Mouse (Mus musculus) lung, embryonic 15.5 days (tissue): ENCODE measurements around the gene Itgb8. TPM values are rescaled to one million over a fixed set of nuclear protein-coding genes. Genes with fewer than 3 reads are reported as not detected.

ENCODE experiments used
- ATAC-seq: fragments of 200-750 bp; cut with Nextera tagmentation; 2 replicates; pipeline ENCODE4 v1.8.0; 2017; ENCODE audit warnings: moderate number of reproducible peaks, borderline replicate concordance; ENCODE audit not compliant: low FRiP score, low TSS enrichment; ENCODE audit errors: extremely low read depth
- H3K27ac ChIP-seq: fragments of 300-500 bp; sonication (generic); 2 replicates; pipeline ENCODE4 v1.5.1; 2015; ENCODE audit warnings: moderate library complexity, mild to moderate bottlenecking, inconsistent platforms
- H3K27me3 ChIP-seq: fragments of 300-500 bp; sonication (generic); 2 replicates; pipeline ENCODE4 v1.6.1; 2015; ENCODE audit warnings: inconsistent platforms
- H3K36me3 ChIP-seq: fragments of 300-500 bp; sonication (generic); 2 replicates; pipeline ENCODE4 v1.6.1; 2015; ENCODE audit warnings: inconsistent platforms
- H3K4me1 ChIP-seq: fragments of 300-500 bp; sonication (generic); 2 replicates; pipeline ENCODE4 v1.6.1; 2015; ENCODE audit warnings: inconsistent platforms
- H3K4me2 ChIP-seq: fragments of 300-500 bp; sonication (generic); 2 replicates; pipeline ENCODE4 v1.6.1; 2015; ENCODE audit warnings: inconsistent platforms, mild to moderate bottlenecking, moderate library complexity
- H3K4me3 ChIP-seq: fragments of 300-500 bp; sonication (generic); 2 replicates; pipeline ENCODE4 v1.5.1; 2015; ENCODE audit warnings: mild to moderate bottlenecking, inconsistent platforms
- H3K9ac ChIP-seq: fragments of 300-500 bp; sonication (generic); 2 replicates; pipeline ENCODE4 v1.6.1; 2015; ENCODE audit warnings: inconsistent platforms
- H3K9me3 ChIP-seq: fragments of 300-500 bp; sonication (generic); 2 replicates; pipeline ENCODE4 v1.6.1; 2016; ENCODE audit warnings: inconsistent platforms
- WGBS: fragments of 180-500 bp; shearing (Covaris S2); methylation state at CpG from one replicate; pipeline ENCODE4 v1.1.7; 2015; 5-methylcytosine and 5-hydroxymethylcytosine counted together
- polyA plus RNA-seq: library from polyadenylated mRNA; unstranded; fragments of >200 nt; fragmentation: Nextera tagmentation; extraction: Ambion mirVana; gene quantifications from 2 replicates; pipeline ENCODE4 v1.2.1, GENCODE M21; 2015

Itgb8 gene
- polyA plus RNA-seq, 1 experiment from 2014 or later = 3.6 TPM

DNA sequence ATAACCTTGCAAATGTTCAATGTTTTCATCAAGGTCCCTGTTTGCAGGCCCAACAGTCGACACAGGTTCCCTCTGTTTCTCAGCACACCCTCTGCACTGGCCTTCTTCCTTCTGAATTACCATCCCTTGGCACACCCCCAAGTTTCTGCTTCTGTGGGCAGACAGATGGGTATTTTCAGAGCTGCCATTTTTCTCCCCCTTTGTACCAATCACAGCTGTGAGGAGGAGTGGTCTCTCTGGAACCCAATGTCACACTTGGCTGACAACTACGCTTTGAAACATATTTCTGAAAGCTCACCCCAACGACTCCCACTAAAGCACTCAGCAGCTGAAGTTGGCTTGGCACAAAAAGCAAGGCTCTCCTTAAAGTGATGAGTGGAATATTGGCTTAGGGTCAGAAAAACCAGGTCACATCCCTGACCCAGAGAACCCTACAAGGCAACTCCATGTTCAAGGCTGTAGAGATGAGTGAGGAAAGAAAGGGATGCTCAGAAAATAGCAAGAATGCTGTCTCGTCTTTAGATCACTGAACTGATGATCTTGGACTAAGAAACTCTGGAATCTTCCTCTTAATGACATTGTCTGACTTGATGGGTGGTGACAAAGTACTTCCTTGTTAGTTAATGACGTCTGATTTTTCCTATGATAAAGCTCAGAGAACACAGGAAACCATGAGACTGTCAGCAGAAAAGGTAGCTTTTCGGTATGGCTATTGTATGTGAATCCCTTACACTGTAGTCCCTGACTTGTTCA, 31.7 kb downstream of the Itgb8 start:
- Histone ChIP-seq H3K4me2 (no peak overlapping the region), H3K4me3 (no peak overlapping the region), H3K27me3 (no peaks in the 10 kb centered on the region), H3K9me3 (no peaks in the 10 kb centered on the region), H3K36me3 (no peaks in the 10 kb centered on the region), H3K4me1 (peaks cover 9% of the 10 kb centered on the region), H3K27ac (no peak overlapping the region), H3K9ac (no peak overlapping the region)
- 62% methylated on average over 6 of the region's 6 CpGs for WGBS
- peak; percentile 39; the same call in 1 of the 2 replicates for ATAC-seq

DNA sequence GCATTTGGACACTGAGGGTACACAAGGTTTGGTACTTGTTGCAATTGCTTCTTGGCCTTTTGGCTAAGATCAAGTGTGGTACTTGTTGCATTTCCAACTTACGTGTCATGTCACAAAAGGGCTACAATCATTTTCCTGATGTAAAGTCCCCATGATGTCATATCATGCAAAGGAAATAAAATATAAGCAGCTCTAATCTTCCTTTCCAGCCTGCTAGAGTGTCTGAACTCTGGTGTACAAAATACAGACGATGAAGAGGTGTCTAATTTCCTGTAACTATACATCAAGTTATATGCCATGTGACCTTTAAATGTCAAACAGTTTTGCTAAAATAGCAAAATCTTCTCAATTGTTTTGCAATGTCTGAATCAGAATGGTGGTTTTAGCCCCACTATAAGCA, 34.2 kb downstream of the Itgb8 start:
- WGBS = 50% methylated on average over 2 of the region's 2 CpGs
- no peaks in the 10 kb centered on the region for H3K9me3 ChIP-seq
- H3K4me1 ChIP-seq = peaks cover 9% of the 10 kb centered on the region

DNA sequence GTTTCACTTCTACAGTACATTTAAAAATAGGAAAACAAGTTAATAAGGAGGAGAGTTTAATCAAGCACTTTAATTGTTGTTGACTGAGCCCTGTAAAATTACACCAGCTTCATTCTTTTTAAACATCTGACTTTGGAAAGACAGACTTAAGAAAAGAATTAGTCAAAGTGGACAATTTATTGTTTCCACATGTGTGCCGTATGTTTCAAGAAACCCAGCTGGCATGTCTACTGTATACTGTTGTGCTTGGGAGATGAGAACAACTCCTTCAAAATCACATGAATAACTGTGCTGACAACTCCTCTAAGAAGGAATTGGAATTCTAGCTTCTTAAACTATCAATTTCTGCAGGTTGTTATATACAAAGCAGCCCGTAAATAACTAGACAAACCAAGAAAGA, 35.8 kb downstream of the Itgb8 start:
- H3K9me3 ChIP-seq = no peaks in the 10 kb centered on the region
- 82% methylated on average over 2 of the region's 2 CpGs for WGBS
- no peak overlapping the region for H3K27ac ChIP-seq
- peaks cover 9% of the 10 kb centered on the region for H3K4me1 ChIP-seq
- no peaks in the 10 kb centered on the region for H3K36me3 ChIP-seq
- no peak overlapping the region for H3K4me3 ChIP-seq
- ATAC-seq = no peak
- H3K27me3 ChIP-seq = no peaks in the 10 kb centered on the region
- H3K9ac ChIP-seq = no peak overlapping the region
- no peak overlapping the region for H3K4me2 ChIP-seq

More for the DNA sequence above, 34.2 kb downstream of the Itgb8 start:
- Histone ChIP-seq H3K27ac (no peak overlapping the region), H3K9ac (no peak overlapping the region), H3K27me3 (no peaks in the 10 kb centered on the region), H3K36me3 (no peaks in the 10 kb centered on the region), H3K4me2 (no peak overlapping the region), H3K4me3 (no peak overlapping the region)
- no peak; the same call in 1 of the 2 replicates for ATAC-seq

DNA sequence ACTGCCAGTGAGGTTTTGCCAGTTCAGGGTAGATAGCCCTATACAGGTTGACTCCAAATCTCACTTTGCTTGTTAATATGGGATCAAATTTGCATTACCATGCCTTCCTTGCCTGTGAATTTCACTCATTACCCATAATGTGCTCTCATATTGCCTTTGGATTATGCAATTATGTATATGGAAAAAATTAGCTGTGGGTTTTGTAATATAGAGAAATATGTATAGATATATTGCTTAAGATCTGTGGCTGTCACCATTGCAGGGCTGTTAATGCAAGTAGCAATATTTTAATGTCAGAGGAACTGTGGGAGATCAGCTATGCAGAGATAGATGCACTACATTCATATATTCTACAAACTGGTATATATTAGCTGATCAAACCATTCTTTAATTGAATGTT, 43.5 kb downstream of the Itgb8 start:
- Histone ChIP-seq H3K27ac (no peak overlapping the region), H3K4me3 (no peak overlapping the region), H3K4me1 (no peaks in the 10 kb centered on the region; the same call in 1 of the 2 replicates), H3K36me3 (no peaks in the 10 kb centered on the region), H3K4me2 (no peak overlapping the region), H3K27me3 (no peaks in the 10 kb centered on the region), H3K9ac (no peak overlapping the region), H3K9me3 (no peaks in the 10 kb centered on the region)
- no peak for ATAC-seq

DNA sequence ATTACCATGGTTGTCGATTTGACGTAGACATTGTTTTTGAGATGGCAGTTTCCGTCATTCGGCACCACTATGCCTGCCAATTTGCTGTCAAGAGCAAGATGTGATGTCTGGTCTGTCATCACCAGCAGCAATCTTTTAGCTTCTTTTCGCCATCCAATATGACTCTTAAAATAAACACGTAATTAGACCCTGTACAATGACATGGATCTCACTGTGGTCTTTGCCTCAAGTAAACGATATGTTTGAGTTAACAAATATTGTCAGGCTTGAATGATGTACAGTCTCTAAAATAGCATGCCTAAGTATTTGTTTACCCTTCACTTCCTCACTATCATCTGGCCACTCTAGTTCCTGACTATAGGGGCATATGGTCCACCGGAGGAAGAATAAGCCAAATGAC, 48.8 kb downstream of the Itgb8 start:
- H3K27ac ChIP-seq = no peak overlapping the region
- H3K4me2 ChIP-seq = no peak overlapping the region
- no peaks in the 10 kb centered on the region for H3K36me3 ChIP-seq
- H3K27me3 ChIP-seq = no peaks in the 10 kb centered on the region
- H3K4me3 ChIP-seq = no peak overlapping the region
- H3K9me3 ChIP-seq = no peaks in the 10 kb centered on the region
- no peak overlapping the region for H3K9ac ChIP-seq
- ATAC-seq = peak; percentile 79; the same call in 1 of the 2 replicates
- H3K4me1 ChIP-seq = no peaks in the 10 kb centered on the region; the same call in 1 of the 2 replicates
- 48% methylated on average over 8 of the region's 8 CpGs for WGBS

DNA sequence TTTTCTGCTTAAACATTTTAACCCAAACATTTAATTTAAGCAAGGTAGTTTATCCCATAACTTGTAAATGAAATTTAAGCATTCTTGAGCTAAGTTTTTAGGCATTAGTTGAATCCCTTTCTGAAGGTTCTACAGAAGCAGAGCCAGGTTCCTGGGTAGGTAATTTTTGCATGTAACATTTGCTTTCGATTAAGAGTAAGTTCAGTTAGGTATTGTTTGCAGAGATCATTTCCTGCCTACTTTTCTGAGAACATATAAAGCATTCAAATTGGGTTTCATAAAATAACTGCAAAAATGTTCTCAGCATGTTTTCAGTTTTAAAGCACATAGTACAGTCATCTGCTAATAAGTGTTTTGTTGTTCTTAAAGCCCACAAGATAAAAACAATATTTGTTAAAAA, 53.2 kb downstream of the Itgb8 start:
- H3K4me2 ChIP-seq = no peak overlapping the region
- WGBS = 66% methylated on average over 1 of the region's 1 CpGs
- ATAC-seq = no peak

DNA sequence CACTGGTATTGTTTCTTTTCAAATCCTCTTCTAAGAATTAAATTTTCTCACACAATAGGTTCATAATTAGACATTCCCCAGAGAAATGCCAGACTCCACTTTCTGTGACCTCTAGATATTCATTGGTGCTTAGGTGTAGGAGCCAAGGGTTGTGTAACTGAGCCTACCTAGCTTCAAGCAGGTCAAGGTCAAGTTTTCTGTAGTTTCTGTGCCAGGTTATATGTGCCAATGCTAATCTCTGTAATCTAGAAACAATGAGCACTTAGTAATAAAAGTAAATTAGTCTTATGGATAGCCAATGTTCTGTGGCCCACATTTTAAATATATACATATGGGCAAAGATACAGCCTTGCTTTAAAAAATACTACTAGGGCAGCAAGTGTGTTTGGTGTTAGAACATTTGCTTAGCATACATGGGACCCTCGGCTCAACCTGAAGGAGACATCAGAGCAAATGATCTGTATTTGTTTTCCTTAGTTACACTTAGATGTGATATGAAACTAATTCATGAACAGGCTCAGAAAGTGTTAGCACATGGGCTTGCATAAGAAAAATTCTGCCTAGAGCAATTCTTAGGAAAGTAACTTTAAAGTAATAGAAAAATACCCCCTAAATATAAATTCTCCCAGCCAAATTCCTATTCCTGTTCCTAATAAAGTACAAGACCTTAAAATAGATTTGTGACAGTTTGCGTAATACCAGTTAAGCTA, 56.2 kb downstream of the Itgb8 start:
- Histone ChIP-seq H3K4me3 (no peak overlapping the region), H3K36me3 (no peaks in the 10 kb centered on the region), H3K27me3 (no peaks in the 10 kb centered on the region), H3K4me2 (no peak overlapping the region), H3K9ac (no peak overlapping the region), H3K4me1 (peaks cover 3% of the 10 kb centered on the region; the same call in 1 of the 2 replicates), H3K9me3 (no peaks in the 10 kb centered on the region), H3K27ac (no peak overlapping the region)
- no peak for ATAC-seq
- 62% methylated on average over 2 of the region's 2 CpGs for WGBS

More for the DNA sequence above, 53.2 kb downstream of the Itgb8 start:
- no peaks in the 10 kb centered on the region for H3K27me3 ChIP-seq
- H3K36me3 ChIP-seq = no peaks in the 10 kb centered on the region
- H3K9ac ChIP-seq = no peak overlapping the region
- no peak overlapping the region for H3K27ac ChIP-seq
- H3K9me3 ChIP-seq = no peaks in the 10 kb centered on the region
- H3K4me3 ChIP-seq = no peak overlapping the region
- H3K4me1 ChIP-seq = peaks cover 3% of the 10 kb centered on the region; the same call in 1 of the 2 replicates

DNA sequence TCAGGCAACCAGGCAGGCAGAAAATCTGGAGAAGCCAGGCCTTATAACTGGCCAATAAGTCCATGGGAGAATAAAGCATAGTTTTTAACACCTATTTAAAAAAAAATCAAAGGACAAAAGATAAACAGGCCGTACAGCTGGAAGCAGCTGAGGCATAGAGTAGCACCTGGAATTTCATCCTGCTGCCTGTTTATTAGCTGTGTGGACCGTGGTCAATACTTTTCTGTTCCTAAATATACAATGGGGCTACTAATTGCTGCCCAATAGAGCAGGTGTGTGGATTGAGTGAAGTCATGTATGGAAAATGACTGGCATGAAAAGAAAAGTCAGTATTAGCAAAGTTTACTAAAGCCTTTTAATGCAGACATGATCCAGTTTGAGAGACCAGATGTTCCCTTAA, 62.6 kb downstream of the Itgb8 start:
- Histone ChIP-seq H3K4me3 (no peak overlapping the region), H3K9me3 (no peaks in the 10 kb centered on the region), H3K27ac (no peak overlapping the region), H3K9ac (no peak overlapping the region), H3K27me3 (no peaks in the 10 kb centered on the region), H3K4me1 (no peaks in the 10 kb centered on the region), H3K4me2 (no peak overlapping the region), H3K36me3 (no peaks in the 10 kb centered on the region)
- ATAC-seq = no peak
- 81% methylated on average over 2 of the region's 2 CpGs for WGBS

DNA sequence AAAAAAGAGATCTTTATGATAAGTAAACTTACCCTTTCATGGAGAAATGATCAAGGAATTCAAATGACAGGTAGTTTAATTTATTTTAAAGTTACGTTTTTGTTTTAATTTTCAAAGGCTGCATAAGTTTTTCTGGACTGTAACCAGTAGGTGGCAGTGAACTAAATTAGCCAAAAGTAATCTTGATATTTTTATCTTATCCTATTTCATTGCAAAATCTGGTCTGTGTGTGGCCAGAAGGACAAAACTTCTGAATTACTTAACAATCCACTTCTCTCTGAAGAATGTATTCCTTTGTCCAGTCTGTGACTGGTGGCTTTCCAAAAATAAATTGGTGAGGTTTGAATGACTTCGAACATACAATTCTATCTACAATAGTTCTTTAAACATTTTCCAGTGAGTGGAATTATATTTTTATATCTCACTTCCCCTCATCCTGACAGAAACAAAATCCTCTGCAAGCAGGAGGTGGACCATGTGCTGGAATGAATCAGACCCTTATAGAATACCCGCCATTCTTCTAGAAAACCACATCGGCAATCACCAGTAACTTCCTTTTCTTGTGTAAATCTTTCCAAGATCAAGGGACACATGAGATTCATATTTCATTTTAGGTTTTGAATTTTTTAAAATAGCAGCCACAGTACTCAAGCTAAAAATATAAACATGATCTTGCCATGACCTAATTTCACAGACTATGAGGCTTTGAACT, 68.6 kb downstream of the Itgb8 start:
- Histone ChIP-seq H3K4me1 (no peaks in the 10 kb centered on the region), H3K36me3 (no peaks in the 10 kb centered on the region), H3K9ac (no peak overlapping the region), H3K9me3 (no peaks in the 10 kb centered on the region), H3K4me2 (no peak overlapping the region), H3K4me3 (no peak overlapping the region), H3K27me3 (no peaks in the 10 kb centered on the region), H3K27ac (no peak overlapping the region)
- 44% methylated on average over 4 of the region's 4 CpGs for WGBS
- ATAC-seq = no peak

DNA sequence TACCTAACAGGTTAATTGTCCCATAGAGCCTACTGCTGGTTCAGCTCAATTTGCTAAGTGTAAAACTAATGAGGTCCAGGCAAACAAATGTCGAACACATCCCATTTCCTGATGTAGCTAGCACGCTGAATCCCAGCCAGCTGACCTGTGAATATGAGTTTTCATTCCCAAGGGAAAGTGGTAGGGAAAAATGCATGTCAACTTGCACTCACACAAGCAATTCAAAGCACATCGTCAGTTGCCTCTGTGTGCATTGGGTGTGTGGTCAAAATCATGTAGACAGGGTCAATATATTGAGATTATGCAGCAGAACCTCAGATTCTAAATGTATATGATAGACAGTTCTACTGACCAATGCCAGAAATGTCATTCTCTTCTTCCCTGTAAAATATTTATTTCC, 69.5 kb downstream of the Itgb8 start:
- H3K4me3 ChIP-seq = no peak overlapping the region
- no peaks in the 10 kb centered on the region for H3K27me3 ChIP-seq
- no peaks in the 10 kb centered on the region for H3K9me3 ChIP-seq
- H3K9ac ChIP-seq = no peak overlapping the region
- no peak overlapping the region for H3K4me2 ChIP-seq
- H3K36me3 ChIP-seq = no peaks in the 10 kb centered on the region
- peak; percentile 48; the same call in 1 of the 2 replicates for ATAC-seq
- no peak overlapping the region for H3K27ac ChIP-seq
- 35% methylated on average over 3 of the region's 3 CpGs for WGBS
- H3K4me1 ChIP-seq = peaks cover 6% of the 10 kb centered on the region

DNA sequence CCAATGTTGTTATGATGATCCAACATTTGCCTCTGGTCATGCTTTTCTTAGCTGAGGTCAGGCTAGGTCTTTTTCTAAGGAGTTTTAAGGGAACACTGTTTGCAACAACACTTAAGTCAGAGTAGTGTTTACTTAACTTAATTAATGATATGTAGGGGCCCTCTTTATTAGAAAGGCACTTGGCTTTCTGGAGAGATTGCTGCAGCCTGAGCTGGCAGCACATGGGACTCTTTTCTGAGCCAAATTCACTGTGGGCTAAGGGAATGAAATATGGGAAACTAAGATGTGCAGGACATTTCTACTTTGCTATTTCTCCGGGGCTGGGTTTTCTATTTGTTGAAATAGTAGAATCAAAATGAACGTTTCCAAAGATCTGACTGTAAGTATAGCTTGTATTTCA, 73.5 kb downstream of the Itgb8 start:
- no peak for ATAC-seq
- Histone ChIP-seq H3K4me3 (no peak overlapping the region), H3K4me2 (no peak overlapping the region), H3K27me3 (no peaks in the 10 kb centered on the region), H3K9me3 (no peaks in the 10 kb centered on the region), H3K36me3 (no peaks in the 10 kb centered on the region), H3K27ac (no peak overlapping the region), H3K4me1 (peaks cover 6% of the 10 kb centered on the region), H3K9ac (no peak overlapping the region)
- WGBS = 49% methylated on average over 2 of the region's 2 CpGs

DNA sequence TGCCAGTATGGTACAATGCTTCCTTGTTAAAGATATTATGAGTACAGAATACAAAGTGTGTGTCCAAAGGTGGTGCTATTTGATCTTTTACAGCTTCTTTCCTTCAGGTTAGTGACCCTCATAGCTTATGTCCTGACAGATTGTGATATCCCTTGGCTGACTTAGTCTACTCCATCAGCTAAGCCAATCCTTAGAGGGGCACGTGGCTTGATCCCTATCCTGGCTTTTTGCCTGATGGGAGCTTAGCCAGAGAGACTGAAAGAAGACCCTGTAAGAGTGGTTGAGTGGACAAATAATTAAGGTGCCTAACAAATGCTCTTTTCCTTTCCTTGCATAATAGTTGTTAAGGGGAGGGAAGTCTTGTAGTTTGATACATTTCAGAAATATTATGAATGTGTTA, 73.9 kb downstream of the Itgb8 start:
- no peaks in the 10 kb centered on the region for H3K9me3 ChIP-seq
- H3K9ac ChIP-seq = no peak overlapping the region
- H3K27ac ChIP-seq = no peak overlapping the region
- no peaks in the 10 kb centered on the region for H3K27me3 ChIP-seq
- no peak overlapping the region for H3K4me2 ChIP-seq
- WGBS = 52% methylated on average over 1 of the region's 1 CpGs
- no peak; the same call in 1 of the 2 replicates for ATAC-seq
- H3K36me3 ChIP-seq = no peaks in the 10 kb centered on the region
- H3K4me1 ChIP-seq = peaks cover 6% of the 10 kb centered on the region
- H3K4me3 ChIP-seq = no peak overlapping the region
